Mouse (Mus musculus): ENCODE measurements at regions not wholly inside any gene's neighbourhood (a gene's known extent, or its start where the extent isn't known, plus 50 kb on each side); places are given as distances from the start of the nearest gene placed in this dataset.

DNA sequence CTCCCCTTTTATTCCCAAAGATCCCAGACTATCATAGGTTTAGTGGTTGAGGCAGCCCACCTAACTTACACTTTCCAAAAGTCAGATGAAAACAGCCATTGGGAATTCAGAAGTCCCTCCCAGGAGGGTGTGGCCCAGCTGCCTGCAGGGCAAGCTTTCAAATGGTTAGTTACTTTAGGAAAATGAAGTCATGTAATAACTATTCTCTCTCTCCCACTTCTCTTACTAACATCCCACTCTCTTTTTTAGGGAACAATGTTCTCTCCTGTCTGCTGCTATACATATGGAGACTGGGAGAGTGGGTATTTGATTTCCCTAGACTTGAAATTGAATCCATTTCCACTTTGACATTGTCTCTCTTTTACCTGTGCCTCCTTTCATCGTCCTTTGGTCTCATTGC is 55.0 kb downstream of the Zfp648 start:
- Histone ChIP-seq H3K4me3 (replicated peaks; ENCODE audit: low read length) (no peak overlapping the region), H3K27me3 (replicated peaks; ENCODE audit: control insufficient read depth, insufficient read depth, low read length) (no peaks in the 10 kb centered on the region), H3K4me1 (replicated peaks; ENCODE audit: control insufficient read depth, insufficient read depth, low read length) (no peaks in the 10 kb centered on the region), H3K36me3 (ENCODE audit: control insufficient read depth, insufficient read depth) (no peaks in the 10 kb centered on the region), H3K27ac (ENCODE audit: low read length) (no peak overlapping the region), H3K9ac (replicated peaks; ENCODE audit: low read depth, low read length) (no peak overlapping the region), H3K9me3 (ENCODE audit: control insufficient read depth, low read length) (no peaks in the 10 kb centered on the region), H3K4me2 (ENCODE audit: low read length) (no peak overlapping the region)
- 77% methylated on average over 1 of the region's 1 CpGs for WGBS
- no peak for ATAC-seq

DNA sequence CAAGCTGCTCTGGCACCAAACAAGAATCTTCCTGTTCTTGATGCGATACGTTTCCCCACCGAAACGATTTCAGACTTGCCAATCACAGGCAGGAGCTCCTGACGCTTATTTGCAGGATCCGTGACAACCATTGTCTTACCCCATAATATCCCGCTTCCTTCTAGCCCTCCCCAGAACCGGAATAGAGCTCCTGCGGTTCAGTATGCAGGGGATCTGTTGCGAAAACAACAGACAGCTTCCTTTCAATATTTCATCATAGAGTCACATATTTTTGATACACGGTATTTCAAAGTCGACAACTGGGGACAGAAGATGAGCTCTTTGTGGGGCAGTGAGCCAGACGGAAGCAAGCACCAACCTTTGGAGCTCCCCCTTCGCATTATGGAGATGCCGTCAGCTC is 55.8 kb downstream of the Zfp648 start:
- H3K27me3 ChIP-seq (replicated peaks; ENCODE audit: control insufficient read depth, insufficient read depth, low read length): no peaks in the 10 kb centered on the region
- no peak overlapping the region for H3K4me2 ChIP-seq (ENCODE audit: low read length)
- no peak overlapping the region for H3K4me3 ChIP-seq (replicated peaks; ENCODE audit: low read length)
- H3K36me3 ChIP-seq (ENCODE audit: control insufficient read depth, insufficient read depth): no peaks in the 10 kb centered on the region
- 59% methylated on average over 15 of the region's 15 CpGs for WGBS
- H3K9me3 ChIP-seq (ENCODE audit: control insufficient read depth, low read length): no peaks in the 10 kb centered on the region
- H3K27ac ChIP-seq (ENCODE audit: low read length): no peak overlapping the region
- no peak overlapping the region for H3K9ac ChIP-seq (replicated peaks; ENCODE audit: low read depth, low read length)
- no peak for ATAC-seq
- no peaks in the 10 kb centered on the region for H3K4me1 ChIP-seq (replicated peaks; ENCODE audit: control insufficient read depth, insufficient read depth, low read length)

DNA sequence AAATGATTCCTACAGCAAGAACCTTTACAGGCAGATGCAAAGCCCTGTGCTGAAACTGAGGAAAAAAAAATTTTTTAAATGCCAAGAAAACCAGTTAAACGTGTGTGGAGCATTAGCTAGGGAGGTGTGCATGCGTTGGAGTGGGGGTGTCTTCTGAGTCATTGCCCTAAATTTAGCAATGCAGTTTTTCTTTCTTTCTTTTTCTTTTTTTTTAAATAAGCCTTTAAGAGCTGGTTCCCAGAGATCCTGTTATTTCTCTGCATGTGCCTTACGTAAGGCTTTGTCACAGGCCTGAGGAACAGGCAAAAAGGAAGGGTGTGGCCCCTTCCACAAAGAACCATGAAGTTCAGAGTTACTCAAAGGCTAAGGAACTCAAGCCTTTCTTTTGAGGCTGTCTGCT is 57.5 kb downstream of the Zfp648 start:
- WGBS: 78% methylated on average over 3 of the region's 3 CpGs
- Histone ChIP-seq H3K27me3 (replicated peaks; ENCODE audit: control insufficient read depth, insufficient read depth, low read length) (no peaks in the 10 kb centered on the region), H3K27ac (ENCODE audit: low read length) (no peak overlapping the region), H3K9ac (replicated peaks; ENCODE audit: low read depth, low read length) (no peak overlapping the region), H3K9me3 (ENCODE audit: control insufficient read depth, low read length) (no peaks in the 10 kb centered on the region), H3K36me3 (ENCODE audit: control insufficient read depth, insufficient read depth) (no peaks in the 10 kb centered on the region), H3K4me1 (replicated peaks; ENCODE audit: control insufficient read depth, insufficient read depth, low read length) (no peaks in the 10 kb centered on the region), H3K4me3 (replicated peaks; ENCODE audit: low read length) (no peak overlapping the region), H3K4me2 (ENCODE audit: low read length) (no peak overlapping the region)
- no peak for ATAC-seq

DNA sequence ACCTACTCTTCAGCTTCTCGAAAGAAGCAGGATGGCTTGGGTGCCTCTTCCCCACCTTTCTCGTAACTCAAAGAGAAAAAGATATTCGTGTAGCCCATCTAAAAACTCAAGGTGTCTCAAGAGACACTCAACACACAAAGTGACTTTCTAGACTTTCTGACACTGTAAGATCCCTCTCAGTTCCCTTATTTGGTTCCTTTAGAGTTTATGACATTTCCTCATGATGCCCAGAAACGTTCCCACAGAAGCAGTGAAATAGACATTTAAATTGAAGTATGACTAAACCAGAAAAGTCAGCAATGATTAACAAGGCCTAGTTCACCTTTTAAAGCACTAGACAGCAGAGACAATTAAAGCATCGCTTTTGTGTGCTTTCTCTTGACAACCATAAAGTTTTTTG is 59.4 kb downstream of the Zfp648 start:
- 93% methylated on average over 5 of the region's 5 CpGs for WGBS
- no peak for ATAC-seq
- H3K4me3 ChIP-seq (replicated peaks; ENCODE audit: low read length): no peak overlapping the region
- no peaks in the 10 kb centered on the region for H3K36me3 ChIP-seq (ENCODE audit: control insufficient read depth, insufficient read depth)
- no peak overlapping the region for H3K4me2 ChIP-seq (ENCODE audit: low read length)
- H3K4me1 ChIP-seq (replicated peaks; ENCODE audit: control insufficient read depth, insufficient read depth, low read length): no peaks in the 10 kb centered on the region
- H3K9ac ChIP-seq (replicated peaks; ENCODE audit: low read depth, low read length): no peak overlapping the region
- no peaks in the 10 kb centered on the region for H3K9me3 ChIP-seq (ENCODE audit: control insufficient read depth, low read length)
- no peak overlapping the region for H3K27ac ChIP-seq (ENCODE audit: low read length)
- H3K27me3 ChIP-seq (replicated peaks; ENCODE audit: control insufficient read depth, insufficient read depth, low read length): no peaks in the 10 kb centered on the region

DNA sequence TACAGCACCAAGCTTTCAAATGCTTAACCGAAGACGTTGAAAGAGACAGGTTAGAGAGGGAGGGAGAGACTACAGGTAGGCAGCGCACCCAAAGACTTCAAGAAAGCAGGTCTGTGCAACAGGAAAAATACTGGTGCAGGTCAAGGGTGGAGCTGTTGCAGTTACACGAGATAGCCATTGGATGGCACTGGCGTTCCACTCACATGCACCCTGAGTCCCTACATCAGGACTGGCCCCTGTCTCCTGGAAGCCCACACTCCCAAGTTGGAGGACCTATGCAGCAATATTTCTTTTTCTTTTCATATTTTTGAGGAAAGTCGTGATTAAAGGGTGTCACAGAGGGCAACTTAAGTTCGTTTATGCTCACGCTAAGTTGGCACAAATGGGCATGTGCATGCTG is 80.5 kb downstream of the Zfp648 start:
- Histone ChIP-seq H3K9ac (replicated peaks; ENCODE audit: low read depth, low read length) (no peak overlapping the region), H3K4me1 (replicated peaks; ENCODE audit: control insufficient read depth, insufficient read depth, low read length) (no peaks in the 10 kb centered on the region), H3K36me3 (ENCODE audit: control insufficient read depth, insufficient read depth) (no peaks in the 10 kb centered on the region), H3K4me2 (ENCODE audit: low read length) (no peak overlapping the region), H3K4me3 (replicated peaks; ENCODE audit: low read length) (no peak overlapping the region), H3K27ac (ENCODE audit: low read length) (no peak overlapping the region), H3K27me3 (replicated peaks; ENCODE audit: control insufficient read depth, insufficient read depth, low read length) (no peaks in the 10 kb centered on the region), H3K9me3 (ENCODE audit: control insufficient read depth, low read length) (no peaks in the 10 kb centered on the region)
- 21% methylated on average over 8 of the region's 8 CpGs for WGBS
- ATAC-seq: peak; percentile 77

DNA sequence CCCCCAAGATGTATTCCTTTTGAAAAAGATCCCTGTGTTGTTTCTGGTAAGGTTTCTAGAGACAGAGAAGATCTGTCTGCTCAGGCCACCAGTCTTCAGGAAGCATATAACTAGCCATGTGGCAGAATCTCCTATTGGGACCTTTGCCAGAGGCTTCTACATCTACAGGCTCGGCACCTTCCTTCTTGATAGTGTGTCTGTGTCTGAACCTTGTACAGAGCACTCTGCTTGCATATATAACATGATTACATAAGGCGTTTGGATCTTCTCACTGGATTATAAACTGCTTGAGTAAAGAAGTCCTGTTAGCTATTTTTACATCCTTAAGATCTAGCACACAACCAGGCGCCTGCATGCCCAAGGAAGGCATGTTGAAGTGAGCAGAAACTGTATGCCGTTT is 85.1 kb downstream of the Zfp648 start:
- 80% methylated on average over 4 of the region's 4 CpGs for WGBS
- Histone ChIP-seq H3K9ac (replicated peaks; ENCODE audit: low read depth, low read length) (no peak overlapping the region), H3K27me3 (replicated peaks; ENCODE audit: control insufficient read depth, insufficient read depth, low read length) (no peaks in the 10 kb centered on the region), H3K9me3 (ENCODE audit: control insufficient read depth, low read length) (no peaks in the 10 kb centered on the region), H3K27ac (ENCODE audit: low read length) (no peak overlapping the region), H3K4me1 (replicated peaks; ENCODE audit: control insufficient read depth, insufficient read depth, low read length) (no peaks in the 10 kb centered on the region), H3K36me3 (ENCODE audit: control insufficient read depth, insufficient read depth) (no peaks in the 10 kb centered on the region), H3K4me3 (replicated peaks; ENCODE audit: low read length) (no peak overlapping the region), H3K4me2 (ENCODE audit: low read length) (no peak overlapping the region)
- no peak for ATAC-seq

DNA sequence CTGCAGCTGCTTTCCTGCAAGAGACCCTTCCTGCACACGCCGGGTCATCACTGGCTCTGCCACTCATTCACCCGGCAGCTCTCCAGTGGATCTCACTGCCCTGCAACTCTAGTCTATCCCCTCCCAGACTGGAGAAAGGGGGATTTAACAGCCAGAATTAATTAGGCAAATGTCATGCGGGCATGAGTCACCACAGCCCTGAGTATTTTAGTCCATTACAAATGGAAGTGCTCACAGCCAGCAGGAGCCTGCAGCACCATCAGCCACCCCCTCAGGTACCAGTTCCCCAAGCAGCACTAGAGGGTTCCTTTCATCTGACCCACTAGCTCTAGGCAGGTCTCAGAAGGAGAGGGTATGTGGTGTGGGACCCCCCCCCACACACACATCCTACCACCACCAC is 91.7 kb downstream of the Zfp648 start:
- ATAC-seq: no peak
- Histone ChIP-seq H3K4me1 (replicated peaks; ENCODE audit: control insufficient read depth, insufficient read depth, low read length) (no peaks in the 10 kb centered on the region), H3K9me3 (ENCODE audit: control insufficient read depth, low read length) (no peaks in the 10 kb centered on the region), H3K4me3 (replicated peaks; ENCODE audit: low read length) (no peak overlapping the region), H3K36me3 (ENCODE audit: control insufficient read depth, insufficient read depth) (no peaks in the 10 kb centered on the region), H3K27me3 (replicated peaks; ENCODE audit: control insufficient read depth, insufficient read depth, low read length) (no peaks in the 10 kb centered on the region), H3K9ac (replicated peaks; ENCODE audit: low read depth, low read length) (no peak overlapping the region), H3K27ac (ENCODE audit: low read length) (no peak overlapping the region), H3K4me2 (ENCODE audit: low read length) (no peak overlapping the region)
- WGBS: 35% methylated on average over 4 of the region's 4 CpGs

DNA sequence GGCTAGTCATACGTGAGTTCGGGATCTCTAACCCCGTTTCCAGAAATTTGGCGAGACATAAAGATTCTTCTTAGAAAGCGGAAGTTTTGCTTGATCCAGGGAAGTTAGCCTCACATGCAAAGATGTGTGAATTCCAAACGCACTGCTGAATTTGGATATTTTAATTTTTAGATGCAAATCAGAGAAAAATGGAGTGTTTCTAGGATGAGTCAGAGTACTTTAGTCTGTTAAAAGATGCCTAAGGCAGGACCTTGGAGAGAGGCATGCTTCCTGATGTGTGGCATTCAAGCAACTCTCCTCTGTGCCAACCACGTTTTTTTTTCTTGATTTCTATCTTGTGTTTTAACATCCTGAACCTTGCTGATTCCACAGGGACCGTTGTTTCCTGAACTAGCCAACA is 95.1 kb downstream of the Zfp648 start:
- no peak overlapping the region for H3K27ac ChIP-seq (ENCODE audit: low read length)
- H3K9ac ChIP-seq (replicated peaks; ENCODE audit: low read depth, low read length): no peak overlapping the region
- H3K4me3 ChIP-seq (replicated peaks; ENCODE audit: low read length): no peak overlapping the region
- H3K4me2 ChIP-seq (ENCODE audit: low read length): no peak overlapping the region
- 88% methylated on average over 8 of the region's 8 CpGs for WGBS
- H3K9me3 ChIP-seq (ENCODE audit: control insufficient read depth, low read length): no peaks in the 10 kb centered on the region
- ATAC-seq: no peak
- H3K36me3 ChIP-seq (ENCODE audit: control insufficient read depth, insufficient read depth): no peaks in the 10 kb centered on the region
- H3K27me3 ChIP-seq (replicated peaks; ENCODE audit: control insufficient read depth, insufficient read depth, low read length): no peaks in the 10 kb centered on the region
- no peaks in the 10 kb centered on the region for H3K4me1 ChIP-seq (replicated peaks; ENCODE audit: control insufficient read depth, insufficient read depth, low read length)

DNA sequence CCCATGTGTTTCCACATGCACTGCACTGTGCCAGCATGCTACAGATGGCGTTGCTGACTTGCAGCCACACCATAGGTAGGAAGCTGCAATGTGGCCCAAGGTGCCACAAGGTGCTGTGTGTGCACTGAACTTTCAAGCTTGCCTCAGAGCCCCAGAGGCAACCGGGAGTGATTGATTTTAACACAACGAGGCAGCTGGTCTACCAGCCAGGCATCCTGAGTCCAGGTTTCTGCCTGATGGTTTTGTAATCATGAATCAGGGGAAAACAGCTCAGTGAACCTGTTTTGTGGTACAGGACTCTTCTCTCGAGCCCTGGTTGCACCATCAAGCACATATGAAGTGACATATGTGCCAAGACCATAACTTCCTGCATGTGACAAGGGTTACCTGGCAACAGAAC is 98.9 kb downstream of the Zfp648 start:
- H3K9me3 ChIP-seq (ENCODE audit: control insufficient read depth, low read length): no peaks in the 10 kb centered on the region
- H3K27me3 ChIP-seq (replicated peaks; ENCODE audit: control insufficient read depth, insufficient read depth, low read length): no peaks in the 10 kb centered on the region
- H3K36me3 ChIP-seq (ENCODE audit: control insufficient read depth, insufficient read depth): no peaks in the 10 kb centered on the region

DNA sequence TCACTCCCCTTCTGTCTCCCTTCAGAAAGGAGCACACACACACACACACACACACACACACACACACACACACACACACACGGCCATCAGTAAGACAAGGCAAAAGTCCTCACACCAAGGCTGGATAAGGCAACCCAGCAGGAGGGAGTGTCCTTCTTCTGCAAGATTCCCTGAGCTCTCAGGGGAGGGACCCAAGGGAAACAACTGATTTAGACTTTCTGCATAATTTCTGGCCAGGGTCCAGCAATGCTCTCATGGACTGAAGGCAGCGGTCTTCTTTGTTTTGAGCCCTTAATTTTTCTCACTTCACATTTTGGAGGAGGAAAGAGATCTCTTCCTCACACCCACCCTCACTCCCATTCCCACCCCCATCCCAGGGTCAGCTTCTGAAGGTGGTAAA is 108.7 kb downstream of the Zfp648 start:
- Histone ChIP-seq H3K36me3 (ENCODE audit: control insufficient read depth, insufficient read depth) (no peaks in the 10 kb centered on the region), H3K27ac (ENCODE audit: low read length) (no peak overlapping the region), H3K27me3 (replicated peaks; ENCODE audit: control insufficient read depth, insufficient read depth, low read length) (no peaks in the 10 kb centered on the region), H3K4me2 (ENCODE audit: low read length) (no peak overlapping the region), H3K9ac (replicated peaks; ENCODE audit: low read depth, low read length) (no peak overlapping the region), H3K4me3 (replicated peaks; ENCODE audit: low read length) (no peak overlapping the region), H3K4me1 (replicated peaks; ENCODE audit: control insufficient read depth, insufficient read depth, low read length) (no peaks in the 10 kb centered on the region), H3K9me3 (ENCODE audit: control insufficient read depth, low read length) (no peaks in the 10 kb centered on the region)
- WGBS: 38% methylated on average over 2 of the region's 2 CpGs
- ATAC-seq: no peak

More for the DNA sequence above, 98.9 kb downstream of the Zfp648 start:
- Histone ChIP-seq H3K4me2 (ENCODE audit: low read length) (no peak overlapping the region), H3K9ac (replicated peaks; ENCODE audit: low read depth, low read length) (no peak overlapping the region), H3K4me1 (replicated peaks; ENCODE audit: control insufficient read depth, insufficient read depth, low read length) (no peaks in the 10 kb centered on the region), H3K4me3 (replicated peaks; ENCODE audit: low read length) (no peak overlapping the region), H3K27ac (ENCODE audit: low read length) (no peak overlapping the region)
- no peak for ATAC-seq
- WGBS: 66% methylated on average over 4 of the region's 4 CpGs
